Mouse (Mus musculus) neural tube, embryonic 14.5 days (tissue): ENCODE results near the gene Mansc4. TPM values are rescaled to one million over a fixed set of nuclear protein-coding genes. Genes with fewer than 3 reads are reported as not detected.

Experiments used
- ATAC-seq: fragments of 200-750 bp; cut with Nextera tagmentation; 2 replicates; pipeline ENCODE4 v1.8.0; 2017; ENCODE audit warnings: low read depth, mild to moderate bottlenecking, moderate TSS enrichment, moderate library complexity
- H3K27ac ChIP-seq: fragments of 300-500 bp; sonication (generic); 2 replicates; pipeline ENCODE4 v1.5.1; 2014; ENCODE audit warnings: low read depth, mild to moderate bottlenecking, control low read depth, low read length, moderate library complexity, mixed read lengths
- H3K27me3 ChIP-seq: fragments of 300-500 bp; sonication (generic); 2 replicates; pipeline ENCODE4 v1.6.1; 2014; ENCODE audit warnings: low read length; ENCODE audit not compliant: control insufficient read depth, insufficient read depth
- H3K36me3 ChIP-seq: fragments of 300-500 bp; sonication (generic); 2 replicates; pipeline ENCODE4 v1.6.1; 2014; ENCODE audit warnings: low read length, mixed read lengths; ENCODE audit not compliant: control insufficient read depth, insufficient read depth
- H3K4me1 ChIP-seq: fragments of 300-500 bp; sonication (generic); 2 replicates; pipeline ENCODE4 v1.6.1; 2014; ENCODE audit warnings: low read length; ENCODE audit not compliant: control insufficient read depth, insufficient read depth
- H3K4me2 ChIP-seq: fragments of 300-500 bp; sonication (generic); 2 replicates; pipeline ENCODE4 v1.6.1; 2014; ENCODE audit warnings: mild to moderate bottlenecking, low read depth, low read length, control low read depth
- H3K4me3 ChIP-seq: fragments of 300-500 bp; sonication (generic); 2 replicates; pipeline ENCODE4 v1.5.1; 2014; ENCODE audit warnings: low read depth, low read length, control low read depth, mixed read lengths
- H3K9ac ChIP-seq: fragments of 300-500 bp; sonication (generic); replicated peaks from 2 replicates; pipeline ENCODE4 v1.6.1; 2014; ENCODE audit warnings: low read depth, mild to moderate bottlenecking, control low read depth, low read length, mixed read lengths
- H3K9me3 ChIP-seq: fragments of 300-500 bp; sonication (generic); 2 replicates; pipeline ENCODE4 v1.6.1; 2016; ENCODE audit warnings: low read length; ENCODE audit not compliant: control insufficient read depth
- WGBS: fragments of 180-500 bp; shearing (Covaris S2); extraction: QIAGEN DNeasy Blood & Tissue Kit; methylation state at CpG from one replicate; pipeline ENCODE4 v1.1.7; 2014; 5-methylcytosine and 5-hydroxymethylcytosine counted together
- polyA plus RNA-seq: library from polyadenylated mRNA; unstranded; fragments of >200 nt; fragmentation: Nextera tagmentation; extraction: Ambion mirVana; gene quantifications from 2 replicates; pipeline ENCODE4 v1.2.1, GENCODE M21; 2014

Gene Mansc4
- polyA plus RNA-seq, 1 experiment from 2014 or later: 0.66 TPM

- Histone ChIP-seq H3K4me2 (peak overlapping the region; percentile 72), H3K9me3 (no peaks in the 10 kb centered on the region), H3K36me3 (peaks cover 13% of the 10 kb centered on the region; the same call in 1 of the 2 replicates), H3K4me3 (peak overlapping the region; percentile 53), H3K27me3 (no peaks in the 10 kb centered on the region), H3K4me1 (peaks cover 7% of the 10 kb centered on the region), H3K27ac (no peak overlapping the region), H3K9ac (peak overlapping the region; percentile 89; the same call in 1 of the 2 replicates)
- no peak for ATAC-seq
- WGBS: 56% methylated on average over 7 of the region's 7 CpGs
These were observed 43.2 kb downstream of the Mansc4 start for GRCm38 (mm10) chr6:147043633-147044032.

GRCm38 (mm10) chr6:147042291-147043290 is 44.2 kb downstream of the Mansc4 start, which contains the start of gene Mrps35:
Gene Mrps35, plus strand, starts transcription at chr6:147042764.
- H3K4me2 ChIP-seq: peak within 1 kb of the TSS; percentile 72
- ATAC-seq: peak; percentile 100
- peak within 1 kb of the TSS; percentile 53 for H3K4me3 ChIP-seq
- peak within 1 kb of the TSS; percentile 89 for H3K9ac ChIP-seq
- no peaks in the 10 kb centered on the region for H3K9me3 ChIP-seq
- WGBS: 3% methylated on average over 66 of the region's 66 CpGs
- peaks cover 7% of the 10 kb centered on the region for H3K4me1 ChIP-seq
- H3K27me3 ChIP-seq: no peaks in the 10 kb centered on the region
- H3K36me3 ChIP-seq: peaks cover 6% of the 10 kb centered on the region; the same call in 1 of the 2 replicates
- peak within 1 kb of the TSS; percentile 88 for H3K27ac ChIP-seq

- Histone ChIP-seq H3K27ac (no peak within 1 kb of the TSS), H3K9ac (no peak within 1 kb of the TSS), H3K27me3 (no peaks in the 10 kb centered on the region), H3K36me3 (no peaks in the 10 kb centered on the region), H3K9me3 (no peaks in the 10 kb centered on the region), H3K4me1 (no peaks in the 10 kb centered on the region), H3K4me2 (no peak within 1 kb of the TSS), H3K4me3 (no peak within 1 kb of the TSS)
- 23% methylated on average over 13 of the region's 13 CpGs for WGBS
- ATAC-seq: no peak
These were observed 54.4 kb downstream of the Mansc4 start, which contains the start of gene Rep15 for GRCm38 (mm10) chr6:147032303-147032925. Gene Rep15, plus strand, starts transcription at chr6:147032584.

- 82% methylated on average over 15 of the region's 15 CpGs for WGBS
- Histone ChIP-seq H3K4me2 (no peak overlapping the region), H3K4me1 (no peaks in the 10 kb centered on the region), H3K36me3 (no peaks in the 10 kb centered on the region), H3K9ac (no peak overlapping the region), H3K4me3 (no peak overlapping the region), H3K27ac (no peak overlapping the region), H3K27me3 (no peaks in the 10 kb centered on the region), H3K9me3 (no peaks in the 10 kb centered on the region)
- ATAC-seq: no peak
These were observed 56.5 kb downstream of the Mansc4 start for GRCm38 (mm10) chr6:147030096-147030885.

- no peaks in the 10 kb centered on the region for H3K4me1 ChIP-seq
- no peaks in the 10 kb centered on the region for H3K27me3 ChIP-seq
- H3K9me3 ChIP-seq: no peaks in the 10 kb centered on the region
- H3K9ac ChIP-seq: no peak overlapping the region
- 93% methylated on average over 9 of the region's 9 CpGs for WGBS
- H3K4me2 ChIP-seq: no peak overlapping the region
- H3K27ac ChIP-seq: no peak overlapping the region
- H3K4me3 ChIP-seq: no peak overlapping the region
- ATAC-seq: no peak
- H3K36me3 ChIP-seq: no peaks in the 10 kb centered on the region
These were observed 57.2 kb downstream of the Mansc4 start for GRCm38 (mm10) chr6:147029591-147029990.

- Histone ChIP-seq H3K4me1 (no peaks in the 10 kb centered on the region), H3K4me2 (no peak overlapping the region), H3K9me3 (no peaks in the 10 kb centered on the region), H3K9ac (no peak overlapping the region), H3K27ac (no peak overlapping the region), H3K27me3 (no peaks in the 10 kb centered on the region), H3K36me3 (no peaks in the 10 kb centered on the region), H3K4me3 (no peak overlapping the region)
- WGBS: 88% methylated on average over 2 of the region's 2 CpGs
- no peak for ATAC-seq
These were observed 58.4 kb downstream of the Mansc4 start for GRCm38 (mm10) chr6:147028396-147028795.

Other genes with a start within 250 kb of the Mansc4 start
- gene Smco2, start 236.9 kb downstream of the Mansc4 start, polyA plus RNA-seq: not detected in 2 replicates
- gene Ppfibp1, start 198.5 kb downstream of the Mansc4 start, polyA plus RNA-seq: 8.5 and 14.7 TPM in 2 replicates
- gene 1700034J05Rik, start 132.6 kb downstream of the Mansc4 start, polyA plus RNA-seq: 0.12 TPM in 1 of 2 replicates, not detected in the other
- gene Rep15, start 54.4 kb downstream of the Mansc4 start, polyA plus RNA-seq: 0.60 and 0.79 TPM in 2 replicates
- gene Mrps35, start 44.3 kb downstream of the Mansc4 start, polyA plus RNA-seq: 66.2 and 82.3 TPM in 2 replicates
- 9.7 and 10.3 TPM in 2 replicates for gene Klhl42, start 4.3 kb upstream of the Mansc4 start, polyA plus RNA-seq
- 2.6 and 3.2 TPM in 2 replicates for gene Pthlh, start 177.2 kb upstream of the Mansc4 start, polyA plus RNA-seq